Mouse (Mus musculus) brain, embryonic 14.5 days (tissue): ENCODE measurements around the gene Zfp831.

Source experiments
- CTCF ChIP-seq: fragments of 200-500 bp; IDR thresholded peaks from 2 replicates; pipeline ENCODE4 v1.5.1; 2012; ENCODE audit warnings: inconsistent platforms, mild to moderate bottlenecking, moderate library complexity, borderline replicate concordance; ENCODE audit not compliant: insufficient read depth, insufficient read length; ENCODE audit errors: extremely low read depth
- POLR2A ChIP-seq: fragments of 200-500 bp; IDR thresholded peaks from 2 replicates; pipeline ENCODE4 v1.6.1; 2012; ENCODE audit warnings: mild to moderate bottlenecking, inconsistent platforms, borderline replicate concordance; ENCODE audit not compliant: poor library complexity, insufficient read depth, insufficient read length, severe bottlenecking; ENCODE audit errors: extremely low read depth

DNA sequence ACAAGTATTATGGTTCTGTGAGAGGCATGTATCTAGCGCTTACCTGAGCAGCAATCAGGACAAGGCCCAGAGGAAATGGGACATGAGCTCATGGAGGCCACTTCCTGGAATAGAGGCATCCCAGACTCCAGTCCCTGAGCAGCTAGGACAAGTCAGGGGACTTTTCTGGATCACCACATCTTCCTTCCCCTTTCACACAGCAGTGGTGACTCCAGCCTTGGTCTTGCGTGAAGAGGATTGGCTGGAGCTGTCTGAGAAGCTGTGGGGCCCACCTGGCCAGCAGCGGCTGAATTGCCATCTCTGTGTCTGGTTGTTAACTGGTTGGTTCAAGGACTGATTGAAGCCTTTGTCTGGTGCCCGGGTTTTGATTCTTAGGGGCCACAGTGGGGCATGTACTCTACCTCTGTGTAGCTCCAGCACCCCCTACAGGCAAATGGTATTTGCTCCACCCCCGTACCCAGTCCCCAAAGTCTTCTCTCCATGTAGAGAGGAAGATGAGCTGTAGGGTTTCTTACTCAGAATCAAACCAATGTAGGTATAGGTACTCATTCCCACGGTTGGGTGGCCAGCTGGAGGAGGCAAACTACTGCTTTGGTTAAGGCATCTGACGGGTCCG is 15.0 kb downstream of the Zfp831 start:
- no peak for TF ChIP-seq CTCF
- no peak for TF ChIP-seq POLR2A
